Mouse (Mus musculus): ENCODE results near the gene Gm21974. TPM values are rescaled to one million over a fixed set of nuclear protein-coding genes. Genes with fewer than 3 reads are reported as not detected.
"Not testable (repeated sequence)": the region's sequence is repeated elsewhere in the genome, so short reads cannot be mapped to it uniquely, and the experiment has no call there.

Gene Gm21974
- polyA plus RNA-seq, 1 experiment from 2014 or later: 0.40 TPM

DNA sequence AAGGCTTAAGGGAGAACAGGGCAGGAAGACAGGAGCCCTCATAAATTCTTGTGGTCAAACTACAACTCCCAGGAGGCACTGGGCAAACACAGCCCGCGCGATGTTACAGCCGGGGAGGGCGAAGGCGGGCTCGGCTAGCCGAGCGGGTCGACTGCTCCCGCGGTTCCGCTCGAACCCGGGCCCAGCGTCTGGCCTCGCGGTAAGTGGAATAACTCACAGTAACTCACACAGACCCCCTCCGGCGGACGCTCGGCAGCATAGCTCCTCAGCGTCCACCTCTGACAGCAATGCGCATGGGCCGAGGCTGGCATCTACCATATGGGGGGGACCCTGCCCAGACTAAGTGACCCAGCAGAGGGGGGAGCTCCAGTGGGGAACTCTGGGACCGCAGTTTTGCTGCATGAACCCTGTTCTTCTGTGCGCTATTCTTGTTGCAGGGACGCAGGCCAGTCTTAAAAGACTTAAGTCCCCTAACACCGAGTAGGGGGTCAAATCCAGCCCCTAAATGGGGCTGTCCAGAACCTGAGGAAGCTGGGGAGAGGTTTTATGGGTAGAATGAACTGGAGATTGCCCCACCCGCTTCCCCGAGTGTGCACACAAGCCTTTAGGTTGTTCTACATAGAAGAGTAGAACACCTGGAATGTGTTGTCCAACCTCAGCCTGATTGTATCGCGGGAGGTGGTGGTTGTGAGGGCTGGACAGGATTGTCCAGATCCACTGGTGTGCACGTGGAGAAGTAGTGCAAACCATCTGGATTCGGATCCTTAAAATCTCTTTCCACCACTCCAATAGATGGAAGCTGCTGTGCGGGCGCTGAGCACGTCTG is 8.9 kb upstream of the Gm21974 start, which contains the start of gene Bckdk:
Bckdk (plus strand) TSS at position 112 of the 826 bp plus-strand sequence.
- H3K36me3 ChIP-seq (ENCODE audit: control insufficient read depth, insufficient read depth, low read length): peaks cover 14% of the 10 kb centered on the region
- ATAC-seq (ENCODE audit: low read depth): peak; percentile 87
- 7% methylated on average over 38 of the region's 38 CpGs for WGBS

GRCm38 (mm10) chr7:127901772-127902171 is 6.5 kb upstream of the Gm21974 start:
- no peaks in the 10 kb centered on the region for H3K9me3 ChIP-seq (ENCODE audit: control insufficient read depth, low read length)
- H3K27ac ChIP-seq (ENCODE audit: low read depth, low read length): no peak overlapping the region
- H3K27me3 ChIP-seq (ENCODE audit: control insufficient read depth, insufficient read depth, low read length): no peaks in the 10 kb centered on the region
- no peak overlapping the region for H3K9ac ChIP-seq (replicated peaks; ENCODE audit: low read depth, low read length)
- ATAC-seq (ENCODE audit: low read depth): no peak
- 93% methylated on average over 2 of the region's 2 CpGs for WGBS
- H3K4me1 ChIP-seq (ENCODE audit: control insufficient read depth, insufficient read depth, low read length): 0 out of 2 replicates have a peak, but pooled peaks cover 8% of the 10 kb centered on the region
- no peak overlapping the region for H3K4me3 ChIP-seq (ENCODE audit: low read depth, low read length)
- H3K36me3 ChIP-seq (ENCODE audit: control insufficient read depth, insufficient read depth, low read length): peaks cover 6% of the 10 kb centered on the region; the same call in 1 of the 2 replicates
- no peak overlapping the region for H3K4me2 ChIP-seq (ENCODE audit: low read depth, low read length)

More for the DNA sequence above, 8.9 kb upstream of the Gm21974 start, which contains the start of gene Bckdk:
- peak within 1 kb of the TSS; percentile 72 for H3K9ac ChIP-seq (replicated peaks; ENCODE audit: low read depth, low read length)
- peak within 1 kb of the TSS; percentile 51 for H3K4me3 ChIP-seq (ENCODE audit: low read depth, low read length)
- H3K27ac ChIP-seq (ENCODE audit: low read depth, low read length): peak within 1 kb of the TSS; percentile 84
- peak within 1 kb of the TSS; percentile 68 for H3K4me2 ChIP-seq (ENCODE audit: low read depth, low read length)
- no peaks in the 10 kb centered on the region for H3K9me3 ChIP-seq (ENCODE audit: control insufficient read depth, low read length)
- 0 out of 2 replicates have a peak, but pooled peaks cover 8% of the 10 kb centered on the region for H3K4me1 ChIP-seq (ENCODE audit: control insufficient read depth, insufficient read depth, low read length)
- no peaks in the 10 kb centered on the region for H3K27me3 ChIP-seq (ENCODE audit: control insufficient read depth, insufficient read depth, low read length)

- Histone ChIP-seq H3K9me3 (ENCODE audit: control insufficient read depth, low read length) (no peaks in the 10 kb centered on the region), H3K4me3 (ENCODE audit: low read depth, low read length) (no peak overlapping the region), H3K27ac (ENCODE audit: low read depth, low read length) (no peak overlapping the region), H3K27me3 (ENCODE audit: control insufficient read depth, insufficient read depth, low read length) (no peaks in the 10 kb centered on the region), H3K9ac (replicated peaks; ENCODE audit: low read depth, low read length) (no peak overlapping the region), H3K4me2 (ENCODE audit: low read depth, low read length) (no peak overlapping the region), H3K4me1 (ENCODE audit: control insufficient read depth, insufficient read depth, low read length) (peaks cover 6% of the 10 kb centered on the region; the same call in 1 of the 2 replicates), H3K36me3 (ENCODE audit: control insufficient read depth, insufficient read depth, low read length) (no peaks in the 10 kb centered on the region)
- no peak for ATAC-seq (ENCODE audit: low read depth)
- WGBS: 50% methylated on average over 7 of the region's 7 CpGs
Observed at GRCm38 (mm10) chr7:127899997-127900396, 4.7 kb upstream of the Gm21974 start.

- Histone ChIP-seq H3K9ac (replicated peaks; ENCODE audit: low read depth, low read length) (no peak overlapping the region), H3K27ac (ENCODE audit: low read depth, low read length) (no peak overlapping the region), H3K36me3 (ENCODE audit: control insufficient read depth, insufficient read depth, low read length) (no peaks in the 10 kb centered on the region), H3K4me2 (ENCODE audit: low read depth, low read length) (no peak overlapping the region), H3K27me3 (ENCODE audit: control insufficient read depth, insufficient read depth, low read length) (no peaks in the 10 kb centered on the region), H3K9me3 (ENCODE audit: control insufficient read depth, low read length) (no peaks in the 10 kb centered on the region), H3K4me3 (ENCODE audit: low read depth, low read length) (no peak overlapping the region), H3K4me1 (ENCODE audit: control insufficient read depth, insufficient read depth, low read length) (peaks cover 8% of the 10 kb centered on the region; the same call in 1 of the 2 replicates)
- no peak for ATAC-seq (ENCODE audit: low read depth)
- 40% methylated on average over 10 of the region's 10 CpGs for WGBS
Observed at GRCm38 (mm10) chr7:127898179-127898956, 3.1 kb upstream of the Gm21974 start.

GRCm38 (mm10) chr7:127897542-127897941 is 2.3 kb upstream of the Gm21974 start:
- peaks cover 8% of the 10 kb centered on the region; the same call in 1 of the 2 replicates for H3K4me1 ChIP-seq (ENCODE audit: control insufficient read depth, insufficient read depth, low read length)
- 90% methylated on average over 7 of the region's 7 CpGs for WGBS
- H3K4me3 ChIP-seq (ENCODE audit: low read depth, low read length): no peak overlapping the region
- no peak overlapping the region for H3K4me2 ChIP-seq (ENCODE audit: low read depth, low read length)
- no peak overlapping the region for H3K27ac ChIP-seq (ENCODE audit: low read depth, low read length)
- no peak overlapping the region for H3K9ac ChIP-seq (replicated peaks; ENCODE audit: low read depth, low read length)
- H3K36me3 ChIP-seq (ENCODE audit: control insufficient read depth, insufficient read depth, low read length): peaks cover 3% of the 10 kb centered on the region; the same call in 1 of the 2 replicates
- no peak for ATAC-seq (ENCODE audit: low read depth)
- no peaks in the 10 kb centered on the region for H3K27me3 ChIP-seq (ENCODE audit: control insufficient read depth, insufficient read depth, low read length)
- H3K9me3 ChIP-seq (ENCODE audit: control insufficient read depth, low read length): no peaks in the 10 kb centered on the region

- no peak overlapping the region for H3K27ac ChIP-seq (ENCODE audit: low read depth, low read length)
- no peaks in the 10 kb centered on the region for H3K9me3 ChIP-seq (ENCODE audit: control insufficient read depth, low read length)
- peaks cover 4% of the 10 kb centered on the region; the same call in 1 of the 2 replicates for H3K36me3 ChIP-seq (ENCODE audit: control insufficient read depth, insufficient read depth, low read length)
- H3K4me1 ChIP-seq (ENCODE audit: control insufficient read depth, insufficient read depth, low read length): peaks cover 8% of the 10 kb centered on the region; the same call in 1 of the 2 replicates
- WGBS: 63% methylated on average over 13 of the region's 13 CpGs
- H3K27me3 ChIP-seq (ENCODE audit: control insufficient read depth, insufficient read depth, low read length): no peaks in the 10 kb centered on the region
- no peak for ATAC-seq (ENCODE audit: low read depth)
- no peak overlapping the region for H3K4me2 ChIP-seq (ENCODE audit: low read depth, low read length)
- H3K4me3 ChIP-seq (ENCODE audit: low read depth, low read length): no peak overlapping the region
- no peak overlapping the region for H3K9ac ChIP-seq (replicated peaks; ENCODE audit: low read depth, low read length)
Observed at GRCm38 (mm10) chr7:127896384-127896783, 1.1 kb upstream of the Gm21974 start.

GRCm38 (mm10) chr7:127895891-127896290 is 637 bp upstream of the Gm21974 start:
- not testable (repeated sequence) for H3K4me1 ChIP-seq (ENCODE audit: control insufficient read depth, insufficient read depth, low read length); H3K36me3 ChIP-seq (ENCODE audit: control insufficient read depth, insufficient read depth, low read length); H3K9ac ChIP-seq (replicated peaks; ENCODE audit: low read depth, low read length); H3K27ac ChIP-seq (ENCODE audit: low read depth, low read length); H3K9me3 ChIP-seq (ENCODE audit: control insufficient read depth, low read length); H3K27me3 ChIP-seq (ENCODE audit: control insufficient read depth, insufficient read depth, low read length); H3K4me2 ChIP-seq (ENCODE audit: low read depth, low read length)
- WGBS: 71% methylated on average over 7 of the region's 7 CpGs
- H3K4me3 ChIP-seq (ENCODE audit: low read depth, low read length): 0 out of 2 replicates have a peak overlapping the region, but pooled peaks have one; percentile 57
- ATAC-seq (ENCODE audit: low read depth): 0 out of 2 replicates have a peak, but pooled peaks have one; percentile 4

DNA sequence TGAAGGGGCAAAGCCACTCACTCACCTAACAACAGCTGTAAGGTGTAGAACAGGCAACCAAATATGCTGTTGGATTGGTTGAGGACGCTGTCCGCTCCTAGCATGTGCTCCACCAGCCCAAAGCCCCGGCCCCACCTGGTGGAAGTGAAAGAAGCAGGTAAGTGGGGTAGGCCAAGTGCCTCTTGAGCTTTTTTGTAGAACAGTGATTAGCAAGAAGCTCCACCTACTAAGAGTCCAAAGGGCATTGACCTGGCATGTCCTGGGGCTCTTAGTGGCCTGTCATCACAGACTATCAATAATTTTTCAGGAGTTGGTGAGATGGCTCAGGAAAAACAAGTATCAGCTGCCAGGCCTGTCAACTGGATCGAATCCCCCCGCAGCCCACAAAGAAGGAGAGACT is 774 bp downstream of the Gm21974 start:
- WGBS: 89% methylated on average over 5 of the region's 5 CpGs
- Histone ChIP-seq H3K27me3 (ENCODE audit: control insufficient read depth, insufficient read depth, low read length) (no peaks in the 10 kb centered on the region), H3K27ac (ENCODE audit: low read depth, low read length) (no peak overlapping the region), H3K4me3 (ENCODE audit: low read depth, low read length) (peak overlapping the region; percentile 57), H3K4me2 (ENCODE audit: low read depth, low read length) (peak overlapping the region; percentile 83), H3K4me1 (ENCODE audit: control insufficient read depth, insufficient read depth, low read length) (peaks cover 8% of the 10 kb centered on the region; the same call in 1 of the 2 replicates), H3K36me3 (ENCODE audit: control insufficient read depth, insufficient read depth, low read length) (peaks cover 8% of the 10 kb centered on the region), H3K9ac (replicated peaks; ENCODE audit: low read depth, low read length) (no peak overlapping the region), H3K9me3 (ENCODE audit: control insufficient read depth, low read length) (no peaks in the 10 kb centered on the region)
- ATAC-seq (ENCODE audit: low read depth): no peak
